Mouse (Mus musculus) right cerebral cortex, postnatal 10 days (tissue): ENCODE data around the gene Zfand2b.

Source experiments
- DNase-seq, 2 experiments: peaks; one replicate each; pipeline ENCODE4 v3.0.0; 2021; ENCODE audit warnings: low spot score in 2 of 2

Zfand2b gene

GRCm38 (mm10) chr1:75168472-75169464 lies at the start of gene Zfand2b:
TSS of gene Zfand2b (plus strand) at chr1:75168646.
- DNase-seq: peak; percentile 97

GRCm38 (mm10) chr1:75122211-75122610 lies 46.2 kb upstream of the Zfand2b start:
- DNase-seq: no peak

DNA sequence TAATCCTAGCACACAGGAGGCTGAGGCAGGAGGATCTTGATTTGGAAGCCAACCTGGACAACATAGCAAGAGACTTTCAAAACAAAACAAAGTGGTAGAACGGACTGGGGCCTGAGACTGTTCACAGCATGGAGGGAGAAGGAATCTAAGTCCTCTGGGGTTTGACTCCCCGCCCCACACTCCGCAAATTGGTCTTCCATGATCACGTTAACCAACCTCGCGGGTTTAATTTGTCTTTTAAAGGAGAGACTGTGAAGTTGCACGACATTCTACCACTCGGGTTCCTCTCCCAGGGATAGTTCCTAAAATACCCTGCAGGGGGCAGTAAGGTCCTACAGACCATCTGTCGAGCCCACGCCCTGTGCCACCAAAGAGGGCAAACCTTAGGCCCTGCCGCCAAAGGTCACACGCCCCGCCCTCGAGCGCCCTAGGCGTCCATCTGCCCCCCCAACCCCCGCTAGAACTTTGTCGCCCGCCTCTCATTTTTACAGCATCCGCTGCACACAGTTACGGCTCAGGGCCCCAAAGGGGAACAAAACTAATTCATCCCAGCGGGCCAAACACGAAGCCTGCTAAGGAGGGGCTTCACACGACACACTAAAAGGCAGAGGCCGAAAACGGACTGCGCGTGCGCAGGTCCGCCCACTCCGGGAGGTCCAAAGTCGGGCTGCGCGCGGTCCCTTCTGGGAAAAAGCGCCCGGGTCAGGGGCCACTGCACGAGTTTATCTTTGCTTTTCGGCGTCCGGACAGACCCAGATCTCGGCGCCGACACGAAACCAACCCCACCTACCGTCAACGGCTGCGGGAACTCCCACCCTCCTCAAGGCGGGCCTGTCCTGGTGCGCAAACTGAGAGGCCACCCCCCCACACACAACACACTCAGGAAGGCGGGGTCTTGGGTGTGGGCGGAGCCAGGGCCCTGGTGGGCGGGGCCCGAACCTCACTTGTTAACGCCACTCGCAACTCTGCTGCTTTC lies 43.8 kb upstream of the Zfand2b start, which contains the start of gene Nhej1:
Gene Nhej1, minus strand, starts transcription at position 855 of the 976 bp plus-strand sequence.
- peak; percentile 95 to 96 for DNase-seq

DNA sequence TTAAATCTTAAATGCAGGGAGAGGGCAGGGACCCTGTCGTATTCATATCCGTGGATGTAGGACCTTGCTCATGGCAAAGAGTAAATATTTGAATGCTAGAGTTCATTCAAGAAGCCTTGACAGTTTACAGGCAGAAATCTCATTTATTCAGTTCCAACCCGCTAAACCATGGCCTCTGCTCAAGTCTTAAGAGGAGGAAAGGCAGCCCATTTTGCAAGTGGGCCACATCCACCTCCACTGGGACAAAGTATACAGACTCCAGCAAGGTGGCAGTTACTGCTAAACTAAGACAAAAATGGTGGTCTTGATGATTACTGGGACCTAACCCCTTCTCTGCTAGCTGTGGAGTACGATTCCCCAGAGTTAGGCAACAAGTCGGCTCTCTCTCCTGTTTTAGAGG lies 43.0 kb upstream of the Zfand2b start:
- DNase-seq: no peak

DNA sequence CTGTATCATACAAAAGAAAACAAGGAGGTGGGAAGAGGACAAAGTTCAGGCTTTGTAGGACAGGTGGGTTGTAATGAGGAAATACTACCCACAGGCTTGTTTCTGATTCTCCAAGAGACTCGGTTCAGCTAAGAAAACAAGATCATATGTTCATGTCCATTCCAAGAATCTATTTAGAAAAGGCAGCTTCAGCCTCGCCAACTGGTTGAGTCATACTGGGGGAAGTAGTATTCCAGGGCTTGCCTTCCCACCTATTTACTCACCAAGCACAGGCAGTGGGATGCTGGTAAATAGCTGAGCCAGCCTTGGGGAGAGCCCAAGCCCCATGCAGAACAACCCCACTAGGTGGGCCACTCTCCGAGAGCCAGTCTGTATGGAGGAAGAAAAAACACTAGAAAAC lies 39.8 kb upstream of the Zfand2b start:
- no peak for DNase-seq

DNA sequence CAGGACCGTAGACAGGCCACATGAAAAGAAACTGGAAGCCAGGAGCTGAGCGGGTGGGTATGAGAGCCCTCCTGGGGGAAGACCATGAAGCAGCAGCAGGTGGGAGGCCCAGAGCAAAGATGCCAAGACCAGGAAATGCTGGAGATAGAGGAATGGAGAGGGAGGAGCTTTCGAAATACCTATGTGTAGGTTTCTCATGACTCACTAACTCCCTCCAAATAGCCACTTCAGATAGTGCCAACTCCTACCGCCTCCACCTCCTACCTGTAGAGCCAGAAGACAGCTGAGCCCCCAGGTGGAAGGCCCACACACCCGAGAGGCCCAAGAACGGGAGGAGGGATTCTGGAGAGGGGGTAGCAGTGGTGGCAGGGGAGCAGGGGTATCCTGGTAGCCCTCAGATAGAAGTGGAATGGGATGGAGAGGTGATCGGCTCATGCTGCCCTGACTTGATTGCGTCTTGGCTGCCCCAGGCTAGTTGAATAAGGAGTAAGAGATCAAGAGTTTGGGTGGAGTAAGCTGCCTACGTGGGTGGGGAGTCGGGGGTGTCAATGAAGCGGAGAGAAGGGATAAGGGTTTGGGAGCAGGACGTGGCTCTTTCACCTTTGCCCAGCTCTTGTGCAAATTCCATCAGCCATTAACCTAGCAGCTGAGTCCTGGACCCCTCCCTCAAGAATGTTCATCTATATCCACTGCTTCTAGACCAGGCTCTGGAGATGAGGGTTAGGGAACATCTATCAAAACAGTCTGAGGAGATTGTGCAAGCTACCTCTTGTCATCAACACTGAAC lies 34.8 kb upstream of the Zfand2b start, which contains the start of gene Slc23a3:
Gene Slc23a3, minus strand, starts transcription at position 470 of the 787 bp plus-strand sequence.
- no peak for DNase-seq

DNA sequence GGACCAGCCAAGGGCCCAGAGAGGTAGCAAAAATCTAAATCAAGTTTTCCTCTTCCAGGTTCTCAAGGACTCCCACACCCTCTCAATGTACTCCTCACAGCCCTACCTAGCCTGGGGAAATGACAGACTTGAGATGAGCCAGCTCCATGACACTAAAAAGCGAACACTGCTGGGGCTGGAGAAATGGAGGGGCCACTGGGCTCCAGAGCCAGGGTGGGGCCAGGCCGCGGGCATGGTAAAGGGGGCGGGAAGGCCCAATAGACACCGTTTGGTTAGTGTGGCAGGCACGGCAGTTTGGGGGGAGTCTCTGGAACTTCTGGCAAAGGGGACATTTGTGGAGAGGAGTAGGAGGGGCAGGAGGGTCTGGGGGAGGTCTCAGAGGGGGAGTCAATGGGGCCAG lies 32.2 kb upstream of the Zfand2b start:
- DNase-seq: no peak

GRCm38 (mm10) chr1:75136730-75137129 lies 31.7 kb upstream of the Zfand2b start:
- DNase-seq: no peak

- DNase-seq: no peak
Measured at GRCm38 (mm10) chr1:75138448-75138847, 30.0 kb upstream of the Zfand2b start.

GRCm38 (mm10) chr1:75140601-75141190 lies 27.8 kb upstream of the Zfand2b start:
- no peak for DNase-seq

DNA sequence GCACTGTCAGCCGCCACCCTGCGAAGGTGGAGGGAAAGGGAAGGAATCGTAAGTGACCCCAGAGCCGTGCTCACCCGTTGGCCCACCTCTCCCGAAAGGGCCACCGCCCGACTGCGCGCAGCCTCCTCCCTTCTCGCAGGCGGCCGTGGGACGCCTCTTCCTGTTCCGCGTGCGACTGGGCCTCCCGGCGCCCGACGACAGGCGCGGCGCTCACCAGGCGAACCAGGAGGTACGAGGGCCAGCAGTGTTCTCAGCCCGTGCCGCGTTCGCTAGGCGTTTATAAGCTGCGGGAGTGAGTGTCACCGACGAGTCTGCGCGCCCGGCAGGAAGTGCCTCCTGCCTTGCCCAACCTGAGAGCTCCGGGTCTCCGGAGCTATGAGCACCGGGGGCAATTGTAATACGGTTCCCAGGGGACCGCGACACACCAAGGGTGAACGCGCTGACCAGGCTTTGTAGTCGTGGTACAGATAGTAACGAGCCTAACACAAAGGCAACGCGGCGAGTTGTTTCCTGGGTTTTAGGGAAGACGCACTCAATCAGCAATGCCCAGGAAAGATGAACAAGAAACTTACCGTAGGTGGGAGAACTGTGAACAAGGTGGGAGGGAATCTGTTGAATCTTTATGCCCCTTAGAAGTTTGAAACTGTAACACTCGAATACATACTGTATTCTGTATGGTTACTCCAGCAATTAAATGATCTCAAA lies 26.8 kb upstream of the Zfand2b start:
- DNase-seq: peak; percentile 64 to 68

GRCm38 (mm10) chr1:75142301-75143261 lies 25.9 kb upstream of the Zfand2b start, which contains the start of the genes Cnppd1 and Retreg2:
TSS of gene Cnppd1 (minus strand) at chr1:75142711.
TSS of gene Retreg2 (plus strand) at chr1:75142778.
- DNase-seq: peak; percentile 97 to 98

DNA sequence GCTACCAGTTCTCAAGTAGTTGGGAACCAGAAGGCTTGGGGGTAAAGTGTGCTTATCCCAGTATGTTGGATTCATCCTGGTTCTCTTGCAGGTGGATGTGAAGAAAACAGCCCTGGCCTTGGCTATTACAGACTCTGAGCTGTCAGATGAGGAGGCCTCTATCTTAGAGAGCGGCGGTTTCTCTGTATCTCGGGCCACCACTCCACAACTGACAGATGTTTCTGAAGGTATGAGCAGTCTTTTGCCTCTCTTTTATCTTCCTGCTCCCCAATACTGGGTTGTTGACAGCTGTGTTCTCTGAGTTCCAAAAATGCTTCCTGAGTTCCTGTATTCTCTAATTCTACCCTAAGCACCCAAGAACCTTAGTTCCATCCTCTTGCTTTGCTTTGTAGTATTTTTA lies 22.9 kb upstream of the Zfand2b start:
- no peak for DNase-seq

GRCm38 (mm10) chr1:75147411-75148135 lies 20.9 kb upstream of the Zfand2b start:
- DNase-seq: no peak

- DNase-seq: peak in 1 of 2 experiments; percentile 10
Measured at GRCm38 (mm10) chr1:75148727-75149126, 19.7 kb upstream of the Zfand2b start.

DNA sequence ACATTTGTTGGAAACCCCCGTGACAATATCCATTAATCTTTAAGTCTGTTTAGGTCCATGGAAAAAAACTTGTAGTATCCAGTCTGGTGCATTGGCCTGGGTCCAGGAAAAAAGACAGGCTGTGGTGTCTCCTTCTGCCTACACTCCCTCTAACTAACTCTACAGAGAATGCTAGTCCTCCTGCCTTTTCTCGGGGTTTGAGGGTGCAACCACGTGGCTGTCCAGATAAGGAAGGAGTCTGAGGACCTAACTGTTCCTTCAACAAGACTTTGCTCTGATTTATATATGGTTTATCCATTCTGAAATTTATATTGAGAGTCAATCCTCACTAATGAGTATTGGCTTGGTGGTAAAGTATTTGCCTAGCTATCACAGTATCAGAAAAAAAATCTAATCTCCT lies 12.6 kb upstream of the Zfand2b start:
- no peak for DNase-seq

- no peak for DNase-seq
Measured at GRCm38 (mm10) chr1:75158990-75159389, 9.5 kb upstream of the Zfand2b start.
